Mouse (Mus musculus): ENCODE data around the gene Iqsec1. TPM values are rescaled to one million over a fixed set of nuclear protein-coding genes. Genes with fewer than 3 reads are reported as not detected.
A peak's percentile ranks its signal among the peaks of the same experiment; 100 is the strongest.

The Iqsec1 gene
- polyA plus RNA-seq, 1 experiment, result 80.9 TPM

GRCm38 (mm10) chr6:90720996-90721746, 267.3 kb downstream of the Iqsec1 start:
- Histone ChIP-seq H3K4me3 (ENCODE audit: insufficient read depth, low read depth, low read length) (no peak overlapping the region), H3K4me1 (ENCODE audit: control insufficient read depth, insufficient read depth, insufficient read length, low read length) (peaks cover 33% of the 10 kb centered on the region), H3K27ac (replicated peaks; ENCODE audit: low read depth, low read length) (peak overlapping the region; percentile 24)

- Histone ChIP-seq H3K4me1 (ENCODE audit: control insufficient read depth, insufficient read depth, insufficient read length, low read length) (peaks cover 37% of the 10 kb centered on the region), H3K4me3 (ENCODE audit: insufficient read depth, low read depth, low read length) (no peak overlapping the region), H3K27ac (replicated peaks; ENCODE audit: low read depth, low read length) (peak overlapping the region; percentile 14; the same call in 1 of the 2 replicates)
These were observed 268.3 kb downstream of the Iqsec1 start for GRCm38 (mm10) chr6:90720201-90720600.

DNA sequence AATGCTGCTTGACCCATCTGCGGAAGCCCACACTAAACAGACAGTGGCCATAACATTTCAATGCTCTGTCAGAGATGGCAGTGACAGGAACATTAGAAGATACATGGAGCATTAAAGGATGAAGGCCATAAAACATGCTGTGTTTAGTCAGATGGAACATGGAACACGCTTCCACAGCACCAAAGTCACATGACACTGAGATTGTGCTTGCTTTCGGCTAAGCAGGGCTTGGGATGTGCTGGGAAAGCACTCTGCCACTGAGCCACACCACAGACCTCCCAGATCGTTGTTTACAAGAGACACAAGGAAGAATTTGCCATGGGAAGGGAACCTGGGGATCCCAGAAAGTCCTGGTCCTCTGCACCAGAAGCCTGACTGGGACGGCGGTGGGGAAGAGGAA, 269.1 kb downstream of the Iqsec1 start:
- Histone ChIP-seq H3K4me3 (ENCODE audit: insufficient read depth, low read depth, low read length) (no peak overlapping the region), H3K27ac (replicated peaks; ENCODE audit: low read depth, low read length) (no peak overlapping the region), H3K4me1 (ENCODE audit: control insufficient read depth, insufficient read depth, insufficient read length, low read length) (peaks cover 43% of the 10 kb centered on the region)

- H3K27ac ChIP-seq (replicated peaks; ENCODE audit: low read depth, low read length), result peak overlapping the region; percentile 3
- H3K4me3 ChIP-seq (ENCODE audit: insufficient read depth, low read depth, low read length), result no peak overlapping the region
- H3K4me1 ChIP-seq (ENCODE audit: control insufficient read depth, insufficient read depth, insufficient read length, low read length), result peaks cover 50% of the 10 kb centered on the region
These were observed 270.0 kb downstream of the Iqsec1 start for GRCm38 (mm10) chr6:90718477-90718876.

GRCm38 (mm10) chr6:90717711-90718110, 270.8 kb downstream of the Iqsec1 start:
- peaks cover 56% of the 10 kb centered on the region for H3K4me1 ChIP-seq (ENCODE audit: control insufficient read depth, insufficient read depth, insufficient read length, low read length)
- no peak overlapping the region; the same call in 1 of the 2 replicates for H3K27ac ChIP-seq (replicated peaks; ENCODE audit: low read depth, low read length)
- H3K4me3 ChIP-seq (ENCODE audit: insufficient read depth, low read depth, low read length), result no peak overlapping the region

GRCm38 (mm10) chr6:90716853-90717252, 271.6 kb downstream of the Iqsec1 start:
- Histone ChIP-seq H3K27ac (replicated peaks; ENCODE audit: low read depth, low read length) (no peak overlapping the region; the same call in 1 of the 2 replicates), H3K4me3 (ENCODE audit: insufficient read depth, low read depth, low read length) (no peak overlapping the region; the same call in 1 of the 2 replicates), H3K4me1 (ENCODE audit: control insufficient read depth, insufficient read depth, insufficient read length, low read length) (peaks cover 65% of the 10 kb centered on the region)

GRCm38 (mm10) chr6:90716066-90716704, 272.3 kb downstream of the Iqsec1 start:
- Histone ChIP-seq H3K27ac (replicated peaks; ENCODE audit: low read depth, low read length) (peak overlapping the region; percentile 79), H3K4me1 (ENCODE audit: control insufficient read depth, insufficient read depth, insufficient read length, low read length) (peaks cover 68% of the 10 kb centered on the region), H3K4me3 (ENCODE audit: insufficient read depth, low read depth, low read length) (peak overlapping the region; percentile 74)

- Histone ChIP-seq H3K4me3 (ENCODE audit: insufficient read depth, low read depth, low read length) (peak overlapping the region; percentile 74), H3K27ac (replicated peaks; ENCODE audit: low read depth, low read length) (peak overlapping the region; percentile 79), H3K4me1 (ENCODE audit: control insufficient read depth, insufficient read depth, insufficient read length, low read length) (peaks cover 71% of the 10 kb centered on the region)
These were observed 273.1 kb downstream of the Iqsec1 start for GRCm38 (mm10) chr6:90715245-90715905.

DNA sequence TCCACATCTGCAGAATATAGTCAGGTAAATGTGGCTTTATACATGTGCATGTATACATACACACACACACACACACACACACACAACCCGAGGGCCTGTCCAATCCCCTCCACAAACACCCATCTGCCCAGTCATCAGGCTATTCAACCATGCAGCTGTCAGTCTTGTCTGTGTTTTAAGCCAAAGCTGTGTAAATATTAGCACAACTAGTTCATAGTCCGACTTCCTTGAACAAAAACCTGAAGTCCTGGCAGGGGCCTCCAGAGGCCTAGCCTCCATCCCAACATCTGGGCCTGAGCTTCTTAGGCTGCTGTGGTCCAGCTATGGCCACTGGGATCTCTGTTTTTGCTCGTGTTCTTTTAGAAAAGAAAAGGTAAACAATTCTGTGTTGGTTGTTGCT, 274.8 kb downstream of the Iqsec1 start:
- Histone ChIP-seq H3K4me1 (ENCODE audit: control insufficient read depth, insufficient read depth, insufficient read length, low read length) (peaks cover 78% of the 10 kb centered on the region), H3K4me3 (ENCODE audit: insufficient read depth, low read depth, low read length) (no peak overlapping the region), H3K27ac (replicated peaks; ENCODE audit: low read depth, low read length) (peak overlapping the region; percentile 91)

DNA sequence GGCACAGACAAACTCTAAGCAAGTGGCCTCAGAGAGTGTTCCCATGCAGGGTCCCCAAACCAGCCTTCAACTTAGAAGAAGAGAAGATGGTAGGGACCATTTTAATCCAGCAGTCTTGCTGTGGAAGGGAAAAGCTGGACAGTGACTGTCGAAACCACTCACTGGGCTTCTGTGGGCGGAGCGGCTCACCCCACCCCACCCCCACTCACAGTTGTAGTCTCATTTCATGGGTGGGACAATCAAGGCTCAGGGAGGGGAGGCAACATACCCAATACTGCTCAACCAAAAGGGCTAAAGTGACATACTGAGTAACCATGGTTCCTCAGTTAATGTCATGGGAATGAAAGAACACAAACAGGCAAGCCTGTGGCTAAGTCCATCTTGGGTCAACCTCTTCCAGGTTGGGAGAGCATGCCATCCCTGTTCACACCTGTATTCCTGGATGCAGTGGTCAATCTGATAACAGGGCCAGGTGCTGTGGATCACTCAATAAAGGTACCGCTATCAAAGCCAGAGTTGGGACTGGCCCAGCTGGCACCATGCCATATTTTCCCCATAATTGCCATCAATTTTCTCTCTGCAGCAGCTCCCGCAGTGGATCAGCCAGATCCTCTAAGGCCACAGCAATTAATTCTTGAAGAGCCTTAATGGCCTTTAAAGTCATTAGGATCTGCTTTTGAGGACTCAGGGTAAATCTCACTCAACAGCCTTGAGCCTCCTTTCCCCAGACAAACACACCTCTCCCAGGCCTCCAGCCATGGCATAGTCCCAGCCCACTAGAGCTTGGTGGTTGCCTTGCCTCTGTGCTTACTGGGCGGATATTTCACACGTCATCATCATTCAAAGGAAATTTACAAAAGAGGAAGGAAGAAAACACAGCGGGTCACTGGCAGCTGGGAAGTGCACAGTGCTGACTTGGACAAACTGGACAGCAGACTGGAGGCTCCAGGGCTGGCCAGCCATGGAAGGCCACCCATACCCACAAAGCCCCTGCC, 275.7 kb downstream of the Iqsec1 start:
- peak overlapping the region; percentile 91 for H3K27ac ChIP-seq (replicated peaks; ENCODE audit: low read depth, low read length)
- peaks cover 80% of the 10 kb centered on the region for H3K4me1 ChIP-seq (ENCODE audit: control insufficient read depth, insufficient read depth, insufficient read length, low read length)
- H3K4me3 ChIP-seq (ENCODE audit: insufficient read depth, low read depth, low read length), result no peak overlapping the region

GRCm38 (mm10) chr6:90712063-90712462, 276.4 kb downstream of the Iqsec1 start:
- Histone ChIP-seq H3K4me1 (ENCODE audit: control insufficient read depth, insufficient read depth, insufficient read length, low read length) (peaks cover 80% of the 10 kb centered on the region), H3K4me3 (ENCODE audit: insufficient read depth, low read depth, low read length) (no peak overlapping the region), H3K27ac (replicated peaks; ENCODE audit: low read depth, low read length) (peak overlapping the region; percentile 91)

- Histone ChIP-seq H3K27ac (replicated peaks; ENCODE audit: low read depth, low read length) (peak overlapping the region; percentile 76), H3K4me1 (ENCODE audit: control insufficient read depth, insufficient read depth, insufficient read length, low read length) (peaks cover 79% of the 10 kb centered on the region), H3K4me3 (ENCODE audit: insufficient read depth, low read depth, low read length) (no peak overlapping the region)
These were observed 276.9 kb downstream of the Iqsec1 start for GRCm38 (mm10) chr6:90711476-90712035.

- peaks cover 85% of the 10 kb centered on the region for H3K4me1 ChIP-seq (ENCODE audit: control insufficient read depth, insufficient read depth, insufficient read length, low read length)
- peak overlapping the region; percentile 76; the same call in 1 of the 2 replicates for H3K27ac ChIP-seq (replicated peaks; ENCODE audit: low read depth, low read length)
- no peak overlapping the region for H3K4me3 ChIP-seq (ENCODE audit: insufficient read depth, low read depth, low read length)
These were observed 277.7 kb downstream of the Iqsec1 start for GRCm38 (mm10) chr6:90710778-90711177.

All from brown adipose tissue, adult 24 weeks (tissue).